Mouse (Mus musculus) liver, embryonic 14.5 days (tissue): Measurements from ENCODE around the gene Slc30a6. TPM values are rescaled to one million over a fixed set of nuclear protein-coding genes. Genes with fewer than 3 reads are reported as not detected.

Experiments used
- ATAC-seq: fragments of 200-750 bp; cut with Nextera tagmentation; 2 replicates; pipeline ENCODE4 v1.8.0; 2017; ENCODE audit warnings: moderate number of reproducible peaks, mild to moderate bottlenecking, moderate library complexity; ENCODE audit not compliant: insufficient read depth
- DNase-seq, 3 experiments: peaks; one replicate each; pipeline ENCODE4 v3.0.0-alpha.2; 2012 to 2013; ENCODE audit warnings: low read depth in 3 of 3, low spot score in 3 of 3
- H3K27ac ChIP-seq: fragments of 300-500 bp; sonication (generic); 2 replicates; pipeline ENCODE4 v1.5.1; 2014; ENCODE audit warnings: moderate library complexity, mild to moderate bottlenecking, control low read depth, inconsistent platforms
- H3K27me3 ChIP-seq: fragments of 300-500 bp; sonication (generic); 2 replicates; pipeline ENCODE4 v1.6.1; 2014; ENCODE audit warnings: mild to moderate bottlenecking, low read length, moderate library complexity; ENCODE audit not compliant: control insufficient read depth, insufficient read depth
- H3K36me3 ChIP-seq: fragments of 300-500 bp; sonication (generic); replicated peaks from 2 replicates; pipeline ENCODE4 v1.6.1; 2014; ENCODE audit warnings: low read depth; ENCODE audit not compliant: control insufficient read depth, insufficient read depth
- H3K4me1 ChIP-seq, 2 experiments: fragments of 200-500 bp in 1 of 2; fragments of 300-500 bp in 1 of 2; sonication (generic) in 1 of 2; replicated peaks; 2 replicates each; pipeline ENCODE4 v1.6.1; 2012 to 2014; ENCODE audit warnings: antibody characterized with exemption in 1 of 2, inconsistent platforms in 1 of 2, low read length in 1 of 2; ENCODE audit not compliant: control insufficient read depth in 2 of 2, insufficient read depth in 2 of 2
- H3K4me2 ChIP-seq: fragments of 300-500 bp; sonication (generic); 2 replicates; pipeline ENCODE4 v1.6.1; 2014; ENCODE audit warnings: low read depth, mild to moderate bottlenecking, control low read depth, moderate library complexity
- H3K4me3 ChIP-seq, 2 experiments: fragments of 200-500 bp in 1 of 2; fragments of 300-500 bp in 1 of 2; sonication (generic) in 1 of 2; 2 replicates each; pipeline ENCODE4 v1.5.1; 2012 to 2014; ENCODE audit warnings: low read depth in 2 of 2, low read length in 2 of 2, mild to moderate bottlenecking in 2 of 2, control low read depth in 1 of 2, inconsistent platforms in 1 of 2, moderate library complexity in 1 of 2; ENCODE audit not compliant: insufficient read depth in 1 of 2
- H3K9ac ChIP-seq: fragments of 300-500 bp; sonication (generic); replicated peaks from 2 replicates; pipeline ENCODE4 v1.6.1; 2014; ENCODE audit warnings: mild to moderate bottlenecking, control low read depth, moderate library complexity
- H3K9me3 ChIP-seq: fragments of 300-500 bp; sonication (generic); 2 replicates; pipeline ENCODE4 v1.6.1; 2016; ENCODE audit warnings: low read length, mixed read lengths; ENCODE audit not compliant: control insufficient read depth
- CTCF ChIP-seq: IDR thresholded peaks from 2 replicates; pipeline ENCODE4 v1.5.1; 2016; ENCODE audit warnings: antibody characterized with exemption, low read depth, control low read depth
- EP300 ChIP-seq: IDR thresholded peaks from 2 replicates; pipeline ENCODE4 v1.6.1; 2016; ENCODE audit warnings: antibody characterized with exemption, low read depth
- WGBS: fragments of 180-500 bp; shearing (Covaris S2); extraction: QIAGEN DNeasy Blood & Tissue Kit; methylation state at CpG from one replicate; pipeline ENCODE4 v1.1.7; 2014; ENCODE audit not compliant: insufficient replicate concordance; 5-methylcytosine and 5-hydroxymethylcytosine counted together
- polyA plus RNA-seq, 2 experiments: library from polyadenylated mRNA; depleted of rRNA in 1 of 2; stranded (reverse) in 1 of 2; unstranded in 1 of 2; fragments of >200 nt; fragmentation: Nextera tagmentation in 1 of 2; extraction: Ambion mirVana in 1 of 2; gene quantifications; 2 replicates each; pipeline versions ENCODE4 v1.2.1 to v1.2.3; 2012 to 2014

Slc30a6 gene
- polyA plus RNA-seq, 2 experiments, result 9.1 to 14.9 TPM

DNA sequence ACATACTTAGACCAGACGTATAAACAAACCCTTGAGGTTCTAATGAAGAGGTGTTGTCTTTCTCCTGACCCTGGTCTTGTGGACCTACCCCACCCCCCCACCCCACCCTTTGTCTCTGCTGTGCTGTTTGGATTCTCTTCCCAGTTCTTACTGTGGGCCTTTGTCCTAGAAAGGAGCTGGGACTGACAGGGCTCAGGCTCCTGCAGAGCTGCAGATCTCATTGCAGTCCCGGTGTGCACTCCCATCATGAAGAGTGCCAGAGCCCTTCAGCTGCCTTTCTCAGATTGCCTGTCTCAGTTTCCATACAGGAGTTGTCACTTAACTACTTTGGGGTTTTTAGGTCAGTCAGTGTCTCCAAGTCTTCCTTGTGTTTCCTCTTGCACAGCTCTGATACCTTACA lies 25.2 kb downstream of the Slc30a6 start:
- DNase-seq, result no peak
- no peaks in the 10 kb centered on the region for H3K4me1 ChIP-seq
- H3K4me3 ChIP-seq, result no peak overlapping the region
- 66% methylated on average over 2 of the region's 2 CpGs for WGBS
- no peak overlapping the region for H3K9ac ChIP-seq
- no peaks in the 10 kb centered on the region for H3K9me3 ChIP-seq
- no peaks in the 10 kb centered on the region for H3K27me3 ChIP-seq
- TF ChIP-seq CTCF (no peak), EP300 (no peak)
- no peak overlapping the region for H3K4me2 ChIP-seq
- no peak for ATAC-seq
- no peak overlapping the region for H3K27ac ChIP-seq
- peaks cover 13% of the 10 kb centered on the region for H3K36me3 ChIP-seq

DNA sequence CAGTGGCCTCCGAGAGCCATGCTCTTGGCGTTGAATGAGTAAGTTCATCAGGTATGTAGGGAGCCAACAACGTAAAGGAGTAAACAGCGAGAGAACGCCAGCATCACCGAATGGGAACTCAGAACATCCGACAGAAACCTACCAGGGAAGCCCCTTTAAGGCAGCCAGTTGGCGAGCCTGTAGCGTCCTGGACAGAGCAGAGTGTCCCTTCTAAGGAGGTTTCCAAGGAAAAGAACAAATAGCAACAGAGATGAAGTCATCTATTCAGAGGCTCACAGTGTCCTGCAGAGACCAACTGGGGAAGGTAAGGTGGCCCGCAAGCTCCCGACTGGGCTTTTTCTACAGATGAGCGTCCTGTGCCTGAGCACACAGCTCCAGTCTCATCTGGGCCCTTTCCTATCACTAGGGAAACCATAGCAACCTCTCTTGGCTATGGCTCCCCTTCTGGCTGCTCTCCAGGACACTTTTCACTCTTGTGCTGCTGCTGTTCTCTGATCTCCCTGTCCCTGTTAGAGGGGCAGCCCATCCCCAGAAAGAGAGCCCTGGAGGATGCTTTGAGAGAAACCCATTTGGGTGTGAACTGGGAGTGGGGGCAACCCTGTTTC lies 29.1 kb downstream of the Slc30a6 start:
- Histone ChIP-seq H3K4me1 (no peaks in the 10 kb centered on the region), H3K27me3 (no peaks in the 10 kb centered on the region), H3K9ac (no peak overlapping the region), H3K9me3 (no peaks in the 10 kb centered on the region), H3K4me2 (no peak overlapping the region), H3K36me3 (peaks cover 9% of the 10 kb centered on the region), H3K27ac (no peak overlapping the region), H3K4me3 (no peak overlapping the region)
- TF ChIP-seq EP300 (no peak), CTCF (no peak)
- DNase-seq, result no peak
- WGBS, result 85% methylated on average over 12 of the region's 12 CpGs
- ATAC-seq, result no peak

DNA sequence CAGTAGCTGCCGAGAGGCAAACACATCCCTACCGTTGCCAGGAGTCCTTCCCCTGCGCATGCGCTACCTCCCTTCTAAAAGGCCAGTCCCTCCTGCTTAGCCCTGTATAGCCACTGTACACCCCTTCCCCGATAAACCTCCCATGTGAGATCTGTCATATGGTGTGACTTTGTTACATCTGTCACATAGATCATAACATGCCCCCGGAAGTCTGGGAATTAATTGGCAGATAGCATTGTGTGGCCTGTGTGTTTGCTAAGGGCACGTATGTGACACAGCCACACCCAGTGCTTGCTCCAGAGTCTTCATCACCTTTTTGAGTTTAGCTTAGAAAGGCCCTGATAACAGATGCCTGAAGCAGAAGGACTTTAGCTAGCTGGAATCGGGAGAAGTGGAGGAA lies 34.7 kb downstream of the Slc30a6 start:
- H3K27me3 ChIP-seq, result no peaks in the 10 kb centered on the region
- no peaks in the 10 kb centered on the region; the same call in 1 of the 2 replicates for H3K36me3 ChIP-seq
- H3K4me3 ChIP-seq, result no peak overlapping the region
- TF ChIP-seq EP300 (no peak), CTCF (no peak)
- WGBS, result 66% methylated on average over 8 of the region's 8 CpGs
- H3K4me1 ChIP-seq, result no peaks in the 10 kb centered on the region
- no peak for ATAC-seq
- no peak overlapping the region for H3K4me2 ChIP-seq
- no peak overlapping the region for H3K27ac ChIP-seq
- no peak for DNase-seq
- H3K9ac ChIP-seq, result no peak overlapping the region
- no peaks in the 10 kb centered on the region for H3K9me3 ChIP-seq

DNA sequence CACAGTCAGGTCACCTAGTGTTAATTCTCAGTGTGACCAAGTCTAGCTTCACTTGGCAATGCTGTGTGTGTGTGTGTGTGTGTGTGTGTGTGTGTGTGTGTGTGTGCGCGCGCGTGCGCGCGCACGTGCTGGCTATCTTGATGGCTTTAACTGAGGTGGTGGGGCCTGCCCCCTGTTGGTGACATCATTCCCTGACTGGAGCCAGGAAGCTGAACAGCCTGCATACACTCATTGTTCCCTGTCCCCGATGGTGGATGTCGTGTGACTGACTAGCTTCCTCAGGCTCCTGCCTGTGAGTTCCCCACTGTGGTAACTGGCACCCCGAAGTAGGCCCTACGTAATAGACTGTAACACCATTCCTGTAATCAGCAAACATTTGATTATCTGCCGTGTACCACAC lies 36.1 kb downstream of the Slc30a6 start:
- ATAC-seq (peak; percentile 31; the same call in 1 of the 2 replicates), DNase-seq (peak in 1 of 3 experiments; percentile 14)
- no peaks in the 10 kb centered on the region for H3K27me3 ChIP-seq
- H3K4me3 ChIP-seq, result no peak overlapping the region
- WGBS, result 53% methylated on average over 13 of the region's 13 CpGs
- H3K36me3 ChIP-seq, result no peaks in the 10 kb centered on the region
- H3K4me1 ChIP-seq, result no peaks in the 10 kb centered on the region
- H3K27ac ChIP-seq, result no peak overlapping the region
- no peak overlapping the region for H3K9ac ChIP-seq
- TF ChIP-seq EP300 (no peak), CTCF (peak; percentile 45)
- H3K9me3 ChIP-seq, result no peaks in the 10 kb centered on the region
- no peak overlapping the region for H3K4me2 ChIP-seq

DNA sequence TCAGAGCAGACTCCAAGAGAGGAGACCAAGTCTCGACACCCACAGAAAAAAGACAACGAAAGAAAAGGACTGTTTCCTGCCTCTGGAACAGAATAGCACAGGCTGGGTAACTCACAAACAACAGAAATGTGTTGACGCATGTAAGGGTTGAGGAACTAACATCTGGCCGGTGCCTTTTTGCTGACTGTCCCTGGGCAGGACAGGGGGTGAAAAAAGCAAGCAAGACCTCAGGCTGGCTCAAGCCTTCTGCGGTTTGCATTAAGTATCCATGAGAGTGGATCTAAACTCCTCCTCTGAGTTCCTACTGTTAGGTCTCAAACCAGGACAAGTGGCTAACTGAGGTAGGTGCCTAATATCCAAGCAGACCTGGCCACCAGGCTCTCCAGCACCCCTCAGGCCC lies 37.2 kb downstream of the Slc30a6 start:
- no peak for ATAC-seq
- Histone ChIP-seq H3K4me3 (no peak overlapping the region), H3K36me3 (no peaks in the 10 kb centered on the region), H3K4me1 (no peaks in the 10 kb centered on the region), H3K9me3 (no peaks in the 10 kb centered on the region), H3K27me3 (no peaks in the 10 kb centered on the region), H3K4me2 (no peak overlapping the region), H3K9ac (no peak overlapping the region), H3K27ac (no peak overlapping the region)
- TF ChIP-seq EP300, result no peak
- TF ChIP-seq CTCF, result no peak
- DNase-seq, result no peak
- 65% methylated on average over 5 of the region's 5 CpGs for WGBS
